14 mouse cellular contexts compared by ENCODE assay signal in the genomic region with DNA sequence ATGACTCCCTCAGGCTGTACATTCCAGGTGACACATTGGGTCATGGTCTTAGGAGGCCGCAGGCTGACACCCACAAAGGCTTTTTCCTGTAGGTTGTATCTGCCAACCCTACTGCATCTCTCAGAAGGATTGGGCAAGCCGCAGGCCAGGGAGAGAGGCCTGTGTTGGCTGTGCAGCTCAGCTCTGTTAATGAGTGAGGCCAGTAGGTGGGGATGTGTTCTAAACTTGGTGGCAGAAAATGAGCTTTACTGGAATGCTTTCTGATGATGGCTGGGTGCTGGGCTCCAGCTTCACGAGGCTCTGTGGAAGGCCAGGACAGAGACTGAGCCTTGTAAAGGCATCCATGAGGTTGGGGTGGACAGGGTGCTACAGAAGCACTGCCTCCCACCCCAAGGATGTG. TPM values are rescaled to one million over a fixed set of nuclear protein-coding genes. Genes with fewer than 3 reads are reported as not detected.
DNase-seq lines count a peak whose midpoint lies in the region; ATAC-seq lines count a peak whose summit lies in the region.
"Had no signal": no experiment of that assay in that cellular context is flagged by ENCODE, and none has a peak within 500 bp of the region (broad histone marks: within the 10 kb centered on the region; RNA-seq: fewer than 3 reads in every experiment).

No protein-coding gene starts in this region.

- no peak overlapping the region for H3K9ac ChIP-seq in hindbrain, embryonic 13.5 days
- H3K9ac ChIP-seq: embryonic facial prominence, embryonic 15.5 days; liver, embryonic 13.5 days had no signal

- H3K27ac ChIP-seq in hindbrain, embryonic 13.5 days, result peak overlapping the region; percentile 25; the same call in 1 of the 2 replicates
- no peak overlapping the region for H3K27ac ChIP-seq in hindbrain, embryonic 10.5 days
- H3K27ac ChIP-seq: embryonic facial prominence, embryonic 15.5 days; liver, embryonic 13.5 days had no signal

- intact Hi-C loops in left cerebral cortex, postnatal 36 days (cut with DNase I), result no loop called here

- peak overlapping the region; percentile 96; the same call in 1 of the 2 replicates for H3K4me2 ChIP-seq in hindbrain, embryonic 13.5 days
- H3K4me2 ChIP-seq: embryonic facial prominence, embryonic 15.5 days; liver, embryonic 13.5 days had no signal

- no peak for DNase-seq in hindbrain, embryonic 10.5 days (ENCODE audit: low spot score)
- DNase-seq in brain, adult 2 months (ENCODE audit: low read depth, low spot score), result peak; percentile 80
- DNase-seq in cerebellum, postnatal 36 days, result peak; percentile 41 to 48
- DNase-seq in left cerebral cortex, postnatal 36 days (ENCODE audit: low spot score in 2 of 2), result peak; percentile 13 to 27
- no peak for DNase-seq in thymus, postnatal 4 days
- DNase-seq in thymus, adult 18-20 months, result no peak
- no peak for DNase-seq in ovary, postnatal 36 days (ENCODE audit: low spot score)
- DNase-seq: adrenal gland, postnatal 25 days; heart, postnatal 36 days; kidney, postnatal 4 days; liver, embryonic 13.5 days had no signal

- H3K36me3 ChIP-seq in hindbrain, embryonic 13.5 days, result no peaks in the 10 kb centered on the region
- H3K36me3 ChIP-seq in hindbrain, embryonic 10.5 days, result no peaks in the 10 kb centered on the region
- H3K36me3 ChIP-seq: embryonic facial prominence, embryonic 15.5 days; liver, embryonic 13.5 days had no signal

- peaks cover 53% of the 10 kb centered on the region for H3K4me1 ChIP-seq in hindbrain, embryonic 13.5 days (replicated peaks)
- H3K4me1 ChIP-seq in hindbrain, embryonic 10.5 days (replicated peaks), result peaks cover 52% of the 10 kb centered on the region

- WGBS in hindbrain, embryonic 13.5 days, result 65% methylated on average over 3 of the region's 3 CpGs
- WGBS in hindbrain, embryonic 10.5 days, result 69% methylated on average over 3 of the region's 3 CpGs

- no peak overlapping the region for H3K4me3 ChIP-seq in hindbrain, embryonic 13.5 days
- no peak overlapping the region for H3K4me3 ChIP-seq in hindbrain, embryonic 10.5 days
- H3K4me3 ChIP-seq: embryonic facial prominence, embryonic 15.5 days; liver, embryonic 13.5 days had no signal

- no peaks in the 10 kb centered on the region for H3K9me3 ChIP-seq in hindbrain, embryonic 13.5 days
- no peaks in the 10 kb centered on the region for H3K9me3 ChIP-seq in hindbrain, embryonic 10.5 days
- H3K9me3 ChIP-seq: embryonic facial prominence, embryonic 15.5 days; liver, embryonic 13.5 days had no signal

- no peak for ATAC-seq in hindbrain, embryonic 13.5 days (ENCODE audit: low FRiP score)

- peaks cover 62% of the 10 kb centered on the region for H3K27me3 ChIP-seq in hindbrain, embryonic 13.5 days
- H3K27me3 ChIP-seq in hindbrain, embryonic 10.5 days (ENCODE audit: insufficient read depth, poor library complexity, severe bottlenecking), result peaks cover 100% of the 10 kb centered on the region

RNA-seq across cellular contexts. Expression of a gene that starts 3.6 kb away (rescaled TPM):
- polyA plus RNA-seq in hindbrain, embryonic 13.5 days (2015; fragmentation: Nextera tagmentation; extraction: Ambion mirVana), result 2.0 and 2.2 TPM in 2 replicates
- polyA plus RNA-seq in hindbrain, embryonic 10.5 days (2016; fragmentation: Nextera tagmentation; extraction: Ambion mirVana), result 1.4 and 1.7 TPM in 2 replicates
- total RNA-seq in left cerebral cortex, postnatal 36 days (2021), result 10 to 100 TPM; 14.0 to 22.9 TPM
- total RNA-seq: gastrocnemius, adult 8-10 months had no signal

Comparison
In these comparisons a context has a peak if more than half of its experiments do, and no peak if none do; other contexts are left out.
1. DNase-seq: peak in brain, adult 2 months (single experiment), cerebellum, postnatal 36 days (2 of 2) and left cerebral cortex, postnatal 36 days (2 of 2); none in hindbrain, embryonic 10.5 days (single experiment), thymus, postnatal 4 days (single experiment), thymus, adult 18-20 months (0 of 2) and ovary, postnatal 36 days (single experiment).